ENCODE assay signal across 9 mouse cellular contexts in the genomic region with DNA sequence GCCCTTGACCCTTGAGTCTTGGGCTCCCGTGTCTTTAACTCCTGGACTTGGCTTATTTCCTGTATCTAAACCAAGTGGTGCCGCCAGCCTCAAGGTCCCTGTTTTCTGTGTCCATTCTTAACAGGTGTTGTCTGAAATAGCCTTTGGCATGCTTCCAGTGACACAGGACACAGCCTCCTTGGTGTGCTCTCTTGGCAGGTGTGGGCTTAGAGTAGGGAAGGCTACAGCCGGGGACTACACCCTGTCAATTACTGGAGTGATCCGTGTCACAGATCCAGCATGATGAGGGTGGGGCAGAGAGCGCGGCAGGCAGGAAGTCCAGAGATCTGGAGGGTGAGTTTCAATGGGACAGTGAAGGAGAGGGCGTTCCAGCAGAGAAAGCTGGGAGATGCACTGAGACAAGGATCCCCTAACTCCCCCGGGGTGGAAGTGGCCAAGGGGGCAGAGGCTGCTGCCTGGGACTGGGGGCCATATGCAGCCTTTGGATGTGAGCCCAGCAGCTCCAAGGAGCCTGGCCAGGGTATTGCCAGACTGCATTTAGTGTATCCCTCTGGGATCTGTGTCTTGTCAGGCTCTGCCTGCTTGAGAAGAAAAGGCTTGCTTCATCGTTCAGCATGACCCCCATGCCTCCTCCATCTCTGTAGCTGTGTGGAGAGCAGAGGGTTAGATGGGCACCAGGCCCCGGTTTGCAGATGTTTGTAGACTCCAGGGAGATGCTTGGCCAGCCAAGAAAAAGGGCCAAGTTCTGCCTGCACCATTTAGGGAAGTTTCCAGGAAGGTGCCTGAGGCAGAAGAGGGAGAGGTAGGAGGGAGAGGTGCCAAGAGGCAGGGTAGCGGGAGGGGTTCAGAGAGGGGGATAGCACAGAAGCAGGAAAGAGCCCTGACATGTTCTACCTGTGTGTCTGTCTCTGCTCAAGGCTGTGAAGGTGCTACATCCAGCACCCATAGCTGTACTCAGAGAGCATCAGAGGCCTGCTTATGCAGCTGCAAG. TPM values are rescaled to one million over a fixed set of nuclear protein-coding genes. Genes with fewer than 3 reads are reported as not detected.
DNase-seq lines count a peak whose midpoint lies in the region; ATAC-seq and TF ChIP-seq lines count a peak whose summit lies in the region.
"Had no signal": no experiment of that assay in that cellular context is flagged by ENCODE, and none has a peak within 500 bp of the region (broad histone marks: within the 10 kb centered on the region; RNA-seq: fewer than 3 reads in every experiment).

No protein-coding gene starts in this region.

- H3K4me2 ChIP-seq in forebrain, embryonic 11.5 days (ENCODE audit: low read depth, low read length, severe bottlenecking) = no peak overlapping the region
- H3K4me2 ChIP-seq in intestine, postnatal 0 days (replicated peaks; ENCODE audit: low read depth) = no peak overlapping the region; the same call in 1 of the 2 replicates

- DNase-seq in forebrain, embryonic 10.5 days (ENCODE audit: extremely low spot score, low spot score) = no peak
- no peak for DNase-seq in forebrain, embryonic 11.5 days (ENCODE audit: low spot score)
- DNase-seq in ES-CJ7 (ENCODE audit: low read depth, low spot score) = peak; percentile 49
- no peak for DNase-seq in embryonic facial prominence, embryonic 10.5 days (ENCODE audit: low spot score)
- DNase-seq in B cell, adult 2 months = no peak
- DNase-seq in urinary bladder, postnatal 25 days (ENCODE audit: low spot score) = no peak
- DNase-seq: embryo, embryonic 11 days had no signal

- H3K4me1 ChIP-seq in forebrain, embryonic 10.5 days = peaks cover 34% of the 10 kb centered on the region
- H3K4me1 ChIP-seq in forebrain, embryonic 11.5 days (replicated peaks; ENCODE audit: control insufficient read depth, insufficient read depth, low read length) = no peaks in the 10 kb centered on the region
- H3K4me1 ChIP-seq in embryonic facial prominence, embryonic 10.5 days = peaks cover 41% of the 10 kb centered on the region
- H3K4me1 ChIP-seq in intestine, postnatal 0 days (replicated peaks; ENCODE audit: control insufficient read depth, insufficient read depth, low read length) = peaks cover 21% of the 10 kb centered on the region

- no peak overlapping the region for H3K9ac ChIP-seq in forebrain, embryonic 11.5 days (ENCODE audit: low read length)
- H3K9ac ChIP-seq in intestine, postnatal 0 days (ENCODE audit: low read depth, low read length) = peak overlapping the region; percentile 27; the same call in 1 of the 2 replicates

- H3K27me3 ChIP-seq in forebrain, embryonic 10.5 days (ENCODE audit: poor library complexity, severe bottlenecking) = no peaks in the 10 kb centered on the region
- H3K27me3 ChIP-seq in forebrain, embryonic 11.5 days (ENCODE audit: control insufficient read depth, insufficient read depth, low read length) = no peaks in the 10 kb centered on the region
- no peaks in the 10 kb centered on the region for H3K27me3 ChIP-seq in embryonic facial prominence, embryonic 10.5 days (replicated peaks; ENCODE audit: low read depth, poor library complexity, severe bottlenecking)
- no peaks in the 10 kb centered on the region for H3K27me3 ChIP-seq in intestine, postnatal 0 days (replicated peaks; ENCODE audit: control insufficient read depth, insufficient read depth, low read length)

- no peak overlapping the region for H3K4me3 ChIP-seq in forebrain, embryonic 10.5 days
- H3K4me3 ChIP-seq in forebrain, embryonic 11.5 days (ENCODE audit: low read depth, low read length) = no peak overlapping the region
- H3K4me3 ChIP-seq in embryonic facial prominence, embryonic 10.5 days = no peak overlapping the region
- H3K4me3 ChIP-seq in intestine, postnatal 0 days (ENCODE audit: low read depth, low read length) = no peak overlapping the region

- 82% methylated on average over 11 of the region's 11 CpGs for WGBS in forebrain, embryonic 10.5 days
- 76% methylated on average over 11 of the region's 11 CpGs for WGBS in forebrain, embryonic 11.5 days
- WGBS in embryonic facial prominence, embryonic 10.5 days = 67% methylated on average over 11 of the region's 11 CpGs
- WGBS in intestine, postnatal 0 days = 28% methylated on average over 11 of the region's 11 CpGs

- no peaks in the 10 kb centered on the region for H3K9me3 ChIP-seq in forebrain, embryonic 10.5 days
- H3K9me3 ChIP-seq in forebrain, embryonic 11.5 days (ENCODE audit: control insufficient read depth, low read length) = no peaks in the 10 kb centered on the region
- no peaks in the 10 kb centered on the region for H3K9me3 ChIP-seq in embryonic facial prominence, embryonic 10.5 days
- H3K9me3 ChIP-seq in intestine, postnatal 0 days (ENCODE audit: control insufficient read depth) = no peaks in the 10 kb centered on the region

- H3K27ac ChIP-seq in forebrain, embryonic 10.5 days = peak overlapping the region; percentile 63
- H3K27ac ChIP-seq in forebrain, embryonic 11.5 days (ENCODE audit: low read depth, low read length) = no peak overlapping the region
- H3K27ac ChIP-seq in embryonic facial prominence, embryonic 10.5 days (replicated peaks) = peak overlapping the region; percentile 73
- H3K27ac ChIP-seq in intestine, postnatal 0 days (ENCODE audit: low read depth, low read length) = peak overlapping the region; percentile 94

- ATAC-seq in forebrain, embryonic 11.5 days (replicated peaks; ENCODE audit: low FRiP score) = no peak
- ATAC-seq in intestine, postnatal 0 days = peak; percentile 71
- ATAC-seq in megakaryocyte, adult 5-6 weeks (ENCODE audit: poor library complexity, severe bottlenecking) = no peak

- H3K36me3 ChIP-seq in forebrain, embryonic 10.5 days (replicated peaks) = no peaks in the 10 kb centered on the region
- no peaks in the 10 kb centered on the region for H3K36me3 ChIP-seq in forebrain, embryonic 11.5 days (ENCODE audit: control insufficient read depth, insufficient read depth, low read length)
- no peaks in the 10 kb centered on the region for H3K36me3 ChIP-seq in embryonic facial prominence, embryonic 10.5 days (replicated peaks)
- H3K36me3 ChIP-seq in intestine, postnatal 0 days (ENCODE audit: control insufficient read depth, insufficient read depth) = no peaks in the 10 kb centered on the region

- no peak for TF ChIP-seq CTCF in intestine, postnatal 0 days (IDR thresholded peaks at IDR 0.05; ENCODE audit: low read depth)

RNA-seq across cellular contexts. Expression of a gene that starts 30.0 kb away (rescaled TPM):
- 20.4 and 20.8 TPM in 2 replicates for polyA plus RNA-seq in forebrain, embryonic 10.5 days (2016; fragmentation: Nextera tagmentation; extraction: Ambion mirVana)
- polyA plus RNA-seq in forebrain, embryonic 11.5 days (2014; fragmentation: Nextera tagmentation; extraction: Ambion mirVana) = 16.9 and 18.9 TPM in 2 replicates
- 14.2 and 14.6 TPM in 2 replicates for polyA plus RNA-seq in embryonic facial prominence, embryonic 10.5 days (2016; fragmentation: Nextera tagmentation; extraction: Ambion mirVana)
- polyA plus RNA-seq in intestine, postnatal 0 days (2015; fragmentation: Nextera tagmentation; extraction: Ambion mirVana) = 76.3 and 80.0 TPM in 2 replicates
- 1.6 and 2.8 TPM in 2 replicates for total RNA-seq in megakaryocyte, adult 5-6 weeks (2015)
- 3.0 and 3.3 TPM in 2 replicates for total RNA-seq in megakaryocyte, adult 5-6 weeks (2017)

RNA-seq across cellular contexts. Expression of a gene that starts 30.4 kb away (rescaled TPM):
- 7.0 and 8.4 TPM in 2 replicates for polyA plus RNA-seq in forebrain, embryonic 10.5 days (2016; fragmentation: Nextera tagmentation; extraction: Ambion mirVana)
- polyA plus RNA-seq in forebrain, embryonic 11.5 days (2014; fragmentation: Nextera tagmentation; extraction: Ambion mirVana) = 14.2 and 16.0 TPM in 2 replicates
- 7.4 and 8.0 TPM in 2 replicates for polyA plus RNA-seq in embryonic facial prominence, embryonic 10.5 days (2016; fragmentation: Nextera tagmentation; extraction: Ambion mirVana)
- 7.0 and 7.9 TPM in 2 replicates for polyA plus RNA-seq in intestine, postnatal 0 days (2015; fragmentation: Nextera tagmentation; extraction: Ambion mirVana)
- total RNA-seq in megakaryocyte, adult 5-6 weeks (2015) = 30.6 and 33.5 TPM in 2 replicates
- 22.8 and 29.4 TPM in 2 replicates for total RNA-seq in megakaryocyte, adult 5-6 weeks (2017)
